Mouse (Mus musculus) MEL (cell line): ENCODE results near the gene Ndc1. TPM values are rescaled to one million over a fixed set of nuclear protein-coding genes. Genes with fewer than 3 reads are reported as not detected.

ENCODE experiments used
- DNase-seq: peaks from one replicate; pipeline ENCODE4 v3.0.0; 2011; ENCODE audit warnings: low read depth, low spot score
- H3K27ac ChIP-seq: 2 replicates; pipeline ENCODE4 v1.5.1; 2012; ENCODE audit warnings: low read depth, mild to moderate bottlenecking, control low read depth, low read length, moderate library complexity; ENCODE audit not compliant: control insufficient read depth
- H3K27me3 ChIP-seq, 2 experiments: fragments of 150-350 bp in 1 of 2; sonication (generic) in 1 of 2; 2 replicates each; pipeline ENCODE4 v1.6.1; 2012; ENCODE audit warnings: low read length in 2 of 2, mild to moderate bottlenecking in 2 of 2, improper control_type of control experiment in 1 of 2, moderate library complexity in 1 of 2; ENCODE audit not compliant: insufficient read depth in 2 of 2, control insufficient read depth in 1 of 2
- H3K36me3 ChIP-seq, 2 experiments: 2 replicates each; pipeline ENCODE4 v1.6.1; 2012 to 2014; ENCODE audit warnings: low read length in 2 of 2, improper control_type of control experiment in 1 of 2, inconsistent platforms in 1 of 2, mild to moderate bottlenecking in 1 of 2; ENCODE audit not compliant: insufficient read depth in 2 of 2, control insufficient read depth in 1 of 2
- H3K4me1 ChIP-seq, 2 experiments: fragments of 150-350 bp in 1 of 2; sonication (generic) in 1 of 2; 2 replicates each; pipeline ENCODE4 v1.6.1; 2012; ENCODE audit warnings: low read length in 2 of 2, improper control_type of control experiment in 1 of 2, mild to moderate bottlenecking in 1 of 2; ENCODE audit not compliant: insufficient read depth in 2 of 2, control insufficient read depth in 1 of 2
- H3K4me3 ChIP-seq, 2 experiments: fragments of 150-350 bp in 1 of 2; sonication (generic) in 1 of 2; 2 replicates each; pipeline ENCODE4 v1.5.1; 2012; ENCODE audit warnings: low read depth in 2 of 2, low read length in 2 of 2, mild to moderate bottlenecking in 2 of 2, moderate library complexity in 2 of 2, control low read depth in 1 of 2, improper control_type of control experiment in 1 of 2; ENCODE audit not compliant: control insufficient read depth in 1 of 2, insufficient read depth in 1 of 2
- H3K79me2 ChIP-seq: 2 replicates; pipeline ENCODE4 v1.6.1; 2012; ENCODE audit warnings: mild to moderate bottlenecking, low read length, moderate library complexity; ENCODE audit not compliant: control insufficient read depth, poor library complexity, insufficient read depth
- H3K9ac ChIP-seq: 2 replicates; pipeline ENCODE4 v1.6.1; 2012; ENCODE audit warnings: low read depth, mild to moderate bottlenecking, control low read depth, low read length, moderate library complexity; ENCODE audit not compliant: control insufficient read depth, poor library complexity, severe bottlenecking
- H3K9me3 ChIP-seq: fragments of 150-350 bp; sonication (generic); replicated peaks from 2 replicates; pipeline ENCODE4 v1.6.1; 2012; ENCODE audit warnings: mild to moderate bottlenecking, low read length, improper control_type of control experiment, moderate library complexity; ENCODE audit not compliant: insufficient read depth
- BHLHE40 ChIP-seq: IDR thresholded peaks from 2 replicates; pipeline ENCODE4 v1.6.1; 2012; ENCODE audit warnings: low read depth, mild to moderate bottlenecking, inconsistent platforms, low read length, improper control_type of control experiment, borderline replicate concordance
- CTCF ChIP-seq, 3 experiments: IDR thresholded peaks in 2 of 3; conservative IDR thresholded peaks in 1 of 3; 2 replicates each; pipeline ENCODE4 v1.5.1; 2011 to 2012; ENCODE audit warnings: low read length in 3 of 3, low read depth in 2 of 3, mild to moderate bottlenecking in 2 of 3, improper control_type of control experiment in 1 of 3, inconsistent platforms in 1 of 3, mixed read lengths in 1 of 3, moderate library complexity in 1 of 3; ENCODE audit not compliant: control insufficient read depth in 1 of 3, insufficient read depth in 1 of 3, poor library complexity in 1 of 3, severe bottlenecking in 1 of 3
- E2F4 ChIP-seq: IDR thresholded peaks from 2 replicates; pipeline ENCODE4 v1.6.1; 2011; ENCODE audit warnings: low read depth, low read length, improper control_type of control experiment, borderline replicate concordance
- ELF1 ChIP-seq: IDR thresholded peaks from 2 replicates; pipeline ENCODE4 v1.6.1; 2014; ENCODE audit warnings: low read depth, mild to moderate bottlenecking, inconsistent platforms, low read length, improper control_type of control experiment, moderate library complexity
- ETS1 ChIP-seq: IDR thresholded peaks from 2 replicates; pipeline ENCODE4 v1.6.1; 2012; ENCODE audit warnings: low read depth, mild to moderate bottlenecking, inconsistent platforms, low read length, improper control_type of control experiment, moderate library complexity
- GATA1 ChIP-seq: IDR thresholded peaks from 2 replicates; pipeline ENCODE4 v1.6.1; 2011; ENCODE audit warnings: low read depth, low read length, improper control_type of control experiment
- JUND ChIP-seq: IDR thresholded peaks from 2 replicates; pipeline ENCODE4 v1.6.1; 2011; ENCODE audit warnings: low read depth, mild to moderate bottlenecking, improper control_type of control experiment, low read length
- KAT2A ChIP-seq: conservative IDR thresholded peaks from 2 replicates; pipeline ENCODE4 v1.6.1; 2012; ENCODE audit warnings: low read depth, low read length, improper control_type of control experiment, inconsistent platforms
- MAFK ChIP-seq: IDR thresholded peaks from 2 replicates; pipeline ENCODE4 v1.6.1; 2011; ENCODE audit warnings: low read depth, mild to moderate bottlenecking, low read length, improper control_type of control experiment, borderline replicate concordance
- MAX ChIP-seq: IDR thresholded peaks from 2 replicates; pipeline ENCODE4 v1.6.1; 2011; ENCODE audit warnings: low read length, improper control_type of control experiment
- MAZ ChIP-seq: IDR thresholded peaks from 2 replicates; pipeline ENCODE4 v1.6.1; 2012; ENCODE audit warnings: low read depth, mild to moderate bottlenecking, inconsistent platforms, low read length, improper control_type of control experiment
- MEF2A ChIP-seq: IDR thresholded peaks from 2 replicates; pipeline ENCODE4 v1.6.1; 2014; ENCODE audit warnings: low read depth, mild to moderate bottlenecking, inconsistent platforms, low read length, improper control_type of control experiment; ENCODE audit not compliant: poor library complexity, insufficient replicate concordance, severe bottlenecking; ENCODE audit errors: extremely low read depth
- MYB ChIP-seq: IDR thresholded peaks from 2 replicates; pipeline ENCODE4 v1.6.1; 2011; ENCODE audit warnings: mild to moderate bottlenecking, low read depth, low read length, improper control_type of control experiment
- NELFE ChIP-seq: IDR thresholded peaks from 2 replicates; pipeline ENCODE4 v1.6.1; 2011; ENCODE audit warnings: low read depth, low read length, improper control_type of control experiment
- NRF1 ChIP-seq: IDR thresholded peaks from 2 replicates; pipeline ENCODE4 v1.6.1; 2014; ENCODE audit warnings: low read depth, mild to moderate bottlenecking, inconsistent platforms, low read length, improper control_type of control experiment, moderate library complexity; ENCODE audit not compliant: poor library complexity, insufficient read depth, severe bottlenecking
- POLR2AphosphoS5 ChIP-seq: IDR thresholded peaks from 2 replicates; pipeline ENCODE4 v1.6.1; 2012; ENCODE audit warnings: low read depth, borderline replicate concordance, mild to moderate bottlenecking, inconsistent platforms, low read length, moderate library complexity, mixed read lengths
- RAD21 ChIP-seq: IDR thresholded peaks from 2 replicates; pipeline ENCODE4 v1.6.1; 2011; ENCODE audit warnings: mild to moderate bottlenecking, low read depth, low read length, improper control_type of control experiment
- TAL1 ChIP-seq: IDR thresholded peaks from 2 replicates; pipeline ENCODE4 v1.6.1; 2012; ENCODE audit warnings: mild to moderate bottlenecking, inconsistent platforms, low read length, moderate library complexity, mixed read lengths
- TBP ChIP-seq: IDR thresholded peaks from 2 replicates; pipeline ENCODE4 v1.8.0; 2011; ENCODE audit warnings: low read depth, low read length, improper control_type of control experiment
- TCF12 ChIP-seq: IDR thresholded peaks from 2 replicates; pipeline ENCODE4 v1.6.1; 2014; ENCODE audit warnings: low read depth, mild to moderate bottlenecking, inconsistent platforms, low read length, improper control_type of control experiment, moderate library complexity
- USF1 ChIP-seq: IDR thresholded peaks from 2 replicates; pipeline ENCODE4 v1.6.1; 2014; ENCODE audit warnings: low read depth, mild to moderate bottlenecking, inconsistent platforms, low read length, improper control_type of control experiment, moderate library complexity
- USF2 ChIP-seq, 2 experiments: IDR thresholded peaks; 2 replicates each; pipeline ENCODE4 v1.6.1; 2011 to 2012; ENCODE audit warnings: improper control_type of control experiment in 2 of 2, low read length in 2 of 2, borderline replicate concordance in 1 of 2, inconsistent platforms in 1 of 2, low read depth in 1 of 2, mild to moderate bottlenecking in 1 of 2; ENCODE audit not compliant: insufficient read depth in 1 of 2
- ZC3H11A ChIP-seq: IDR thresholded peaks from 2 replicates; pipeline ENCODE4 v1.6.1; 2012; ENCODE audit warnings: low read depth, mild to moderate bottlenecking, inconsistent platforms, low read length, improper control_type of control experiment
- ZKSCAN1 ChIP-seq: IDR thresholded peaks from 2 replicates; pipeline ENCODE4 v1.6.1; 2012; ENCODE audit warnings: low read depth, mild to moderate bottlenecking, inconsistent platforms, low read length, improper control_type of control experiment, moderate library complexity
- ZNF384 ChIP-seq: IDR thresholded peaks from 2 replicates; pipeline ENCODE4 v1.6.1; 2012; ENCODE audit warnings: low read depth, mild to moderate bottlenecking, inconsistent platforms, low read length, improper control_type of control experiment
- polyA plus RNA-seq, 2 experiments: library from polyadenylated mRNA; stranded (reverse) in 1 of 2; unstranded in 1 of 2; fragments of >175 nt in 1 of 2; fragments of >200 nt in 1 of 2; gene quantifications; 2 replicates each; pipeline versions ENCODE4 v1.2.1 to v1.2.4; 2012; ENCODE audit warnings: low replicate concordance in 2 of 2, low read depth in 1 of 2; ENCODE audit not compliant: insufficient read length in 2 of 2, insufficient read depth in 1 of 2, missing spikeins in 1 of 2
- total RNA-seq: library from RNA; depleted of rRNA; stranded (reverse); fragments of 300-350 nt; gene quantifications from 2 replicates; pipeline ENCODE4 v1.2.3, GENCODE M21; 2012

Ndc1 gene
- total and polyA plus RNA-seq, 3 experiments = 54.0 to 274 (median 57.2) TPM

- no peak for TF ChIP-seq RAD21
- TF ChIP-seq MEF2A = 0 out of 2 replicates have a peak, but pooled peaks have one; percentile 14
- no peak for TF ChIP-seq TAL1
- TF ChIP-seq MAX = peak; percentile 99
Observed at GRCm38 (mm10) chr4:107367567-107368314, at the start of gene Ndc1 (continued).

GRCm38 (mm10) chr4:107318646-107319045 lies 48.9 kb upstream of the Ndc1 start:
- no peak overlapping the region for H3K4me3 ChIP-seq
- peaks cover 0 to 3% of the 10 kb centered on the region in 2 experiments; a peak in 1 of 4 replicates for H3K4me1 ChIP-seq
- H3K9me3 ChIP-seq = no peaks in the 10 kb centered on the region
- no peak overlapping the region for H3K9ac ChIP-seq
- no peak for DNase-seq
- no peaks in the 10 kb centered on the region for H3K79me2 ChIP-seq
- peaks cover 0 to 2% of the 10 kb centered on the region in 2 experiments; a peak in 1 of 4 replicates for H3K36me3 ChIP-seq
- no peak overlapping the region for H3K27ac ChIP-seq
- no peaks in the 10 kb centered on the region for H3K27me3 ChIP-seq
- TF ChIP-seq MAZ (no peak), ZC3H11A (no peak), TCF12 (no peak), MYB (no peak), E2F4 (no peak), ZNF384 (no peak), ETS1 (no peak), POLR2AphosphoS5 (no peak), JUND (no peak)

- no peaks in the 10 kb centered on the region; a peak in 1 of 4 replicates for H3K4me1 ChIP-seq
- H3K9ac ChIP-seq = no peak overlapping the region
- no peak overlapping the region for H3K4me3 ChIP-seq
- H3K27ac ChIP-seq = no peak overlapping the region
- no peaks in the 10 kb centered on the region for H3K27me3 ChIP-seq
- H3K36me3 ChIP-seq = peaks cover 0 to 2% of the 10 kb centered on the region in 2 experiments; a peak in 1 of 4 replicates
- no peak for DNase-seq
- no peaks in the 10 kb centered on the region for H3K79me2 ChIP-seq
- TF ChIP-seq RAD21 (no peak), ZC3H11A (no peak), ETS1 (no peak), ELF1 (no peak), KAT2A (no peak), ZKSCAN1 (no peak), BHLHE40 (no peak), TBP (no peak), JUND (no peak), CTCF (IDR thresholded peaks at IDR 0.05 in 2 of 3, conservative IDR thresholded peaks at IDR 0.05 in 1 of 3; ENCODE audit: control insufficient read depth in 1 of 3, insufficient read depth in 1 of 3, low read depth in 2 of 3, low read length in 3 of 3, poor library complexity in 1 of 3, severe bottlenecking in 1 of 3) (no peak), NELFE (no peak), TAL1 (no peak), TCF12 (no peak), USF1 (no peak), GATA1 (no peak), E2F4 (no peak), MAFK (no peak), USF2 (IDR thresholded peaks at IDR 0.05; ENCODE audit: borderline replicate concordance in 1 of 2, insufficient read depth in 1 of 2, low read depth in 1 of 2, low read length in 2 of 2) (no peak), NRF1 (no peak)
- H3K9me3 ChIP-seq = no peaks in the 10 kb centered on the region
Observed at GRCm38 (mm10) chr4:107321041-107321440, 46.5 kb upstream of the Ndc1 start.
